Mouse (Mus musculus) midbrain, embryonic 15.5 days (tissue): Measurements from ENCODE around the gene Iba57. TPM values are rescaled to one million over a fixed set of nuclear protein-coding genes. Genes with fewer than 3 reads are reported as not detected.
A peak's percentile ranks its signal among the peaks of the same experiment; 100 is the strongest.
"Not testable (repeated sequence)": the region's sequence is repeated elsewhere in the genome, so short reads cannot be mapped to it uniquely, and the experiment has no call there.

Source experiments
- ATAC-seq: fragments of 200-750 bp; cut with Nextera tagmentation; replicated peaks from 2 replicates; pipeline ENCODE4 v1.8.0; 2017; ENCODE audit warnings: moderate TSS enrichment
- H3K27ac ChIP-seq: fragments of 300-500 bp; sonication (generic); 2 replicates; pipeline ENCODE4 v1.5.1; 2015; ENCODE audit warnings: mild to moderate bottlenecking, inconsistent platforms
- H3K27me3 ChIP-seq: fragments of 300-500 bp; sonication (generic); replicated peaks from 2 replicates; pipeline ENCODE4 v1.6.1; 2015; ENCODE audit warnings: inconsistent platforms
- H3K36me3 ChIP-seq: fragments of 300-500 bp; sonication (generic); replicated peaks from 2 replicates; pipeline ENCODE4 v1.6.1; 2015; ENCODE audit warnings: inconsistent platforms
- H3K4me1 ChIP-seq: fragments of 300-500 bp; sonication (generic); 2 replicates; pipeline ENCODE4 v1.6.1; 2015; ENCODE audit warnings: inconsistent platforms
- H3K4me2 ChIP-seq: fragments of 300-500 bp; sonication (generic); 2 replicates; pipeline ENCODE4 v1.6.1; 2015; ENCODE audit warnings: inconsistent platforms, mild to moderate bottlenecking, moderate library complexity
- H3K4me3 ChIP-seq: fragments of 300-500 bp; sonication (generic); 2 replicates; pipeline ENCODE4 v1.5.1; 2015; ENCODE audit warnings: mild to moderate bottlenecking, inconsistent platforms
- H3K9ac ChIP-seq: fragments of 300-500 bp; sonication (generic); 2 replicates; pipeline ENCODE4 v1.6.1; 2015; ENCODE audit warnings: mild to moderate bottlenecking, inconsistent platforms
- H3K9me3 ChIP-seq: fragments of 300-500 bp; sonication (generic); 2 replicates; pipeline ENCODE4 v1.6.1; 2016; ENCODE audit warnings: inconsistent platforms
- WGBS: fragments of 180-500 bp; shearing (Covaris S2); methylation state at CpG from one replicate; pipeline ENCODE4 v1.1.7; 2015; ENCODE audit warnings: mixed read lengths; 5-methylcytosine and 5-hydroxymethylcytosine counted together
- polyA plus RNA-seq: library from polyadenylated mRNA; unstranded; fragments of >200 nt; fragmentation: Nextera tagmentation; extraction: Ambion mirVana; gene quantifications from 2 replicates; pipeline ENCODE4 v1.2.1, GENCODE M21; 2015

The Iba57 gene
- polyA plus RNA-seq: 7.2 and 8.7 TPM in 2 replicates

DNA sequence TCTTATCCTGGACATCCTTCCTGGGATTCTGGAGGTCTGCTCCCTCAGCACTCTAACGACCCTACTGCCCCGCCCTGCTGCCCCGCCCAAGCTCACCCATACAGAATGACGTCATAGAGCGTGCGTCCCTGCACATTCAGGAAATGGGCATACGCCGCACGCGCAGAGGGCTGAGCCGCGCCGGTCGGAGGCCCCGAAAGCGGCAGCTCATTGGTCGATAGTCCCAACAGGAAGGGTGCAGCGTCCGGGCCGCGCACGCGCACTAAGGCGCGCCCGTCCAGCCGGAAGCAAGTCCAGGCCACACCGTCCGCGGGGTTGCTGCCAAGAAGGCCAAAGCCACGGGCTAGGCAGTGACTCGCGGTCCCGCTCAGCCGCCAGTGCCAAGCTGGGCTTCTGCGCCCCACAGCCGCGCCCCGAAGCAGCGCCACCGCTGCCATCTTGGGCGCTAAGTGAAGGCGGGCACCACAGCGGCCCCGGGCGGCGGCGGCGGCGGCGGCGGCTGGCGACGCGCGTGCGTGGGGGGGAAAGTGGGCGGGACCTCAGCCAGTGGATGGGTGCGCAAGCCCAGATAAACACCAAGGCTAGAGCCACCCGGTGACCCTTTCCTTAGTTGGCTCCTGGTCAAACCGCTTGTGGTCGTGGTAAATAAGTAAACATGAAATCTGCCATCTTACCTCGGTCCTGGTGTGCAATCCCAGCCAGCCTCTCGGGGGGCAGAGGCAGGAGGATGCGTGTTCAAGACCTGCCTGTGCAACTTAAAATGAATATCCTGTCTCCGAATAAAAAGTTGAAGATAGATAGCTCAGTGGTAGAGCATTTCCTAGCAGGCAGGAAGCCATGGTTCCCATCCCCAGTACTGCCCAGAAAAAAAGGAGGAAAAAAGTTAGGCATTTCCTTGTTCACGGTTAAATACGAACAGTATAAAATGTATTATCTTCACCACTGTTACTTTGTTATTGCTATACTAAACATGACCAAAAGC is at the start of gene Iba57:
Gene Iba57, minus strand, starts transcription at position 485 of the 982 bp plus-strand sequence.
- H3K9ac ChIP-seq: peak within 1 kb of the TSS; percentile 95
- no peaks in the 10 kb centered on the region for H3K9me3 ChIP-seq
- peak; percentile 99 for ATAC-seq
- peaks cover 19% of the 10 kb centered on the region for H3K4me1 ChIP-seq
- peak within 1 kb of the TSS; percentile 75 for H3K4me2 ChIP-seq
- peak within 1 kb of the TSS; percentile 100 for H3K27ac ChIP-seq
- 3% methylated on average over 68 of the region's 68 CpGs for WGBS
- H3K36me3 ChIP-seq: 0 out of 2 replicates have a peak, but pooled peaks cover 1% of the 10 kb centered on the region
- H3K4me3 ChIP-seq: peak within 1 kb of the TSS; percentile 94
- no peaks in the 10 kb centered on the region for H3K27me3 ChIP-seq

DNA sequence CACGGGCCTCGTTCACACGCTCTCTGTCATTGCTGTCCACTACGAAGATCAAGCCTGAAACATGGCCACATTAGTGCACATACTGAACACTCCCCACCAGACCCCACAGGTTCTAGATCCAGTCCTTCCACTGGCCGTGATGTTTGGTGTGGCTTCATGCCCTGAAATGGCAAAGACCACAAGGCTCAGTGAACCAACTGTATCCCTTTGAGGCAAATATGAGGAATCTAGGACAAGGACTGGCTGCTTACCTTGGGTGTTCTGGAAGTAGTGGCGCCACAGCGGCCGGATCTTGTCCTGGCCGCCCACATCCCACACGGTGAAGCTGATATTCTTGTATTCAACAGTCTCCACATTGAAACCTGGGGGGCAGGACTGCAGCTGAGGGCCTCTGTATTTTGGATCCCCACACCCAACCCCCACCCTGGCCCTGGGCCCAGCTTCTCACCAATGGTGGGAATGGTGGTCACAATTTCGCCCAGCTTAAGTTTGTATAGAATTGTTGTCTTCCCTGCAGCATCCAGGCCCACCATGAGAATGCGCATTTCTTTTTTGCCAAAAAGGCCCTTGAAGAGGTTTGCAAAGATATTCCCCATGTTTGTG is 49.5 kb upstream of the Iba57 start:
- Histone ChIP-seq H3K4me1 (peaks cover 11% of the 10 kb centered on the region), H3K27me3 (no peaks in the 10 kb centered on the region), H3K36me3 (peaks cover 15% of the 10 kb centered on the region; the same call in 1 of the 2 replicates), H3K9ac (no peak overlapping the region), H3K27ac (no peak overlapping the region), H3K4me3 (no peak overlapping the region), H3K9me3 (no peaks in the 10 kb centered on the region), H3K4me2 (no peak overlapping the region)
- 92% methylated on average over 12 of the region's 12 CpGs for WGBS
- ATAC-seq: no peak

DNA sequence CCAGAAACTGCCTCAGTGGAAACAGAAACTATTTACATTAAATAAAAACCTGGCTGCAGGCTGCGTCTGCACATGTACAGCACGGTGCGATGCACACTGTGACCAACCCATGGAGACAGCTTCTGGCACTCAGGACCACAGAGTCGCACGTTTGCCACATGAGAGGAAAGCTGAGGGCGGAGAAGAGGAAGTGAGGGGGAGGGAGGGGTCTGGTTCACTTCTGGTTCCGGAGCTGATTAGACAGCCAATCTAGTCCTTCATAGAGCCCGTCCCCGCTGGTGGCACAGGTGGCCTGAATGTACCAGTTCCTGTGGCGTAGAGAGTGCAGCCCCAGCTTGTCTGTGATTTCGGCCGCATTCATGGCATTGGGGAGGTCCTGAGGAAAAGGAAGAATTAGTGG is 48.8 kb upstream of the Iba57 start:
- H3K4me3 ChIP-seq, ATAC-seq, H3K9ac ChIP-seq, H3K27ac ChIP-seq, H3K4me2 ChIP-seq, H3K27me3 ChIP-seq, H3K9me3 ChIP-seq: not testable (repeated sequence)
- Histone ChIP-seq H3K4me1 (peaks cover 18% of the 10 kb centered on the region), H3K36me3 (peaks cover 15% of the 10 kb centered on the region; the same call in 1 of the 2 replicates)
- WGBS: 87% methylated on average over 12 of the region's 12 CpGs

DNA sequence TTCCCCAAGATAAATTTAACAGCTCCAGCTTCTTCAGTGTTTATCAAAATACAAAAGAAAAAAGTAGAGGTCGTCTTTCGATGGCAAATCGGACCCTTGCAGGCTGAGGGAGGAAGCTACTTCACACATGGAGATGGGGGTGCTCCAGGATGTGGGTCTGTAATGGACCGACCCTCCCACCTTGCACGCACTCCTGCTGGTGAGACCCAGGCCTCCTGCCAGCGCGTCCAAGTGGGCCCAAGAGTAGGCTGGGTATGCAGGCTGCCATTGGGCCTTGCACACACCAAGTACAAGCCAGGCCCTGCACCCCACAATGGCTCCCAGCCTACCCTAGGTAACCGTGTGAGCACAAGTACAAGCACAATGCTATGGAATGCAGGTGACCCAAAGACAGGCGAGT is 48.0 kb upstream of the Iba57 start:
- H3K27me3 ChIP-seq, H3K9me3 ChIP-seq, H3K27ac ChIP-seq, H3K4me2 ChIP-seq, ATAC-seq, H3K4me3 ChIP-seq, H3K9ac ChIP-seq: not testable (repeated sequence)
- H3K4me1 ChIP-seq: peaks cover 18% of the 10 kb centered on the region
- H3K36me3 ChIP-seq: peaks cover 17% of the 10 kb centered on the region; the same call in 1 of the 2 replicates
- WGBS: 94% methylated on average over 9 of the region's 9 CpGs

DNA sequence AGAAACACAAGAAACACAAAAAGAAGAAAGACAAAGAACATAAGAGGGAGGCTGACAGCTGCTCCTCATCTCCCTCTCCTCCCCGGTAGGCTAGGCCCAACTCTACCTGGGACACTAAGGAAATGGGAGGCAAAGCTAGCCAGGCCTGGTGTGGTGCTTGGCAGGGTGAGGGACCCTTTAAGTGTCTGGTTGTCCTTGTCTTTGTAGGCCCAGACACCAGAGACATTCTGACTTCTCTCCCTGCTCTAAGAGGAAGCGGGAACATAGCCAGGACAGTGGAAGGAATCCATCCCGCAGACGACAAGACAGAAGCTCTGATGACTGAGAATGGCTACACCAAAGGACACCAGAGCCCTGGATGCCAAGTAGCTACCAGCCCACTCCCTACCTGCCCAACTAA is 46.5 kb upstream of the Iba57 start:
- Histone ChIP-seq H3K4me3 (no peak overlapping the region), H3K4me1 (peaks cover 18% of the 10 kb centered on the region), H3K9ac (no peak overlapping the region), H3K27me3 (no peaks in the 10 kb centered on the region), H3K9me3 (no peaks in the 10 kb centered on the region), H3K27ac (no peak overlapping the region), H3K4me2 (no peak overlapping the region), H3K36me3 (peaks cover 19% of the 10 kb centered on the region; the same call in 1 of the 2 replicates)
- ATAC-seq: no peak
- 87% methylated on average over 4 of the region's 4 CpGs for WGBS

DNA sequence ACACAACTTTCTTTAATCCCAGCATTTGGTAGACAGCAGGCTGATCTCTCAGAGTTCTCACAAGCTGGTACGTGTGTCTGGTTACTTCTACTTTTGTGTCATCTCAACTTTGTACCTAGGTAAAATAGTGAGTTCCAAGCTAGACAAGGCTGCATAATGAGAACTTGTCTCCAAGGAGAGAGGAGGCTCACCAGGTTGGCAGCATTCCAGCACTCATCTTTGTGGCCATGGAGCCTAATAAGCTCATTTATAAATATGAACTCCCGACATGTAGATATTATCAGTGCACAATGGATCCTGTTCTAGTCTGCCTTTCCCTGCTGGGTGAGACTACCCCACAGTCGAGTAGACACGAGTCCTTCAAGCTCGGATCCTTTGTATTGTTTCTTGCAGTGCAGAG is 46.0 kb upstream of the Iba57 start:
- Histone ChIP-seq H3K27me3 (no peaks in the 10 kb centered on the region), H3K9me3 (no peaks in the 10 kb centered on the region), H3K4me1 (peaks cover 18% of the 10 kb centered on the region), H3K9ac (peak overlapping the region; percentile 75; the same call in 1 of the 2 replicates), H3K36me3 (peaks cover 19% of the 10 kb centered on the region; the same call in 1 of the 2 replicates), H3K4me3 (peak overlapping the region; percentile 86; the same call in 1 of the 2 replicates), H3K4me2 (peak overlapping the region; percentile 90), H3K27ac (no peak overlapping the region)
- no peak for ATAC-seq
- WGBS: 60% methylated on average over 5 of the region's 5 CpGs

DNA sequence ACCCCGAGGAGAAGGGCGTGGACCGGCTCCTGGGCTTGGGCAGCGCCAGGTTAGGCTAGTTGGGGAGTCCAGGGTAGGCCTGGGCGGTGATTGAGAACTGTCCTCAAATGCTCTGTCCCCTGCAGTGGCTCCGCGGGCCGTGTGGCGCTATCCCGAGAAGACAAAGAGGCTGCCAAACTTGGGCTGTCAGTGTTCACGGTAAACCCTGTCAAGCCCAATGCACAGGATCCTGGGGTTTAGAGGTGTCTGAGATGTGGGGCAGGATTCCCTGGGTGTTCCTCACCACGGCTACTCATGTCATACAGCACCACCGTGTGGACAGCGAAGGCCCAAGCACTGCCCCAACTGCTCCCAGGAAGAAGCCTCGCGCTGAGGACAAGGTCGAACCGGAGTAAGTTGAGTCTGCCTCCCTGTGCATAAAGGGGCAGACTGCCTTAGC is 45.5 kb upstream of the Iba57 start:
- Histone ChIP-seq H3K4me1 (peaks cover 18% of the 10 kb centered on the region), H3K36me3 (peaks cover 19% of the 10 kb centered on the region; the same call in 1 of the 2 replicates), H3K4me2 (peak overlapping the region; percentile 90), H3K9me3 (no peaks in the 10 kb centered on the region), H3K27ac (peak overlapping the region; percentile 86), H3K9ac (peak overlapping the region; percentile 75), H3K27me3 (no peaks in the 10 kb centered on the region), H3K4me3 (peak overlapping the region; percentile 86)
- 11% methylated on average over 18 of the region's 18 CpGs for WGBS
- ATAC-seq: peak; percentile 46

DNA sequence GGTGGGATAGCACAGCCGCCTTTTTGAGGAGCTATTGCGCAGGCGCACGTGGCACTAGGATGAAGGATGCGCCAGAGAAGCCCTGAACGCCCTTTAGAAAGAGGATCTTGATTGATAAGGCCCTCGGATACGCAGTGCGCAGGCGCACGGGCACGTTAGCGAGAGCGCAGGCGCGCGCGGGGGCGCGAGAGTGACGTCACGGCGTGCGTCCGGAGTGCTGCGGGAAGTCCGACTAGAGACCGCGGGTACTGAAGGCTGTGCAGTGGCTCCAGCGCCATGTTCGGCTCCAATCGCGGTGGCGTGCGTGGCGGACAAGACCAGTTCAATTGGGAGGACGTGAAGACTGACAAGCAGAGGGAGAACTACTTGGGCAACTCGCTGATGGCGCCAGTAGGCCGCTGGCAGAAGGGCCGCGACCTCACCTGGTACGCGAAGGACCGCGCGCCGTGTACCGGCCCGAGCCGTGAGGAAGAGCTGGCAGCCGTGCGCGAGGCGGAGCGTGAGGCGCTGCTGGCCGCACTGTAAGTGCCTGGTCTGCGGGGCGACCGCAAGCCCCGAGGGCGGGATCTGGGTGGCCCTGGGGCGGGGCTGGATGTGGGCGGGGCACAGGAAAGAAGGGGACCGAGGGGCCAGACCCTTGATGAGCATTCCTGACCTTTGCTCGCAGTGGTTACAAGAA is 44.8 kb upstream of the Iba57 start, which contains the start of gene 2310033P09Rik:
Gene 2310033P09Rik, plus strand, starts transcription at position 169 of the 679 bp plus-strand sequence.
- H3K4me3 ChIP-seq: peak within 1 kb of the TSS; percentile 86
- peak within 1 kb of the TSS; percentile 86 for H3K27ac ChIP-seq
- under 1% methylated on average over 60 of the region's 67 CpGs for WGBS
- peaks cover 19% of the 10 kb centered on the region; the same call in 1 of the 2 replicates for H3K36me3 ChIP-seq
- H3K9ac ChIP-seq: peak within 1 kb of the TSS; percentile 75
- peak; percentile 90 for ATAC-seq
- H3K27me3 ChIP-seq: no peaks in the 10 kb centered on the region
- H3K4me1 ChIP-seq: peaks cover 18% of the 10 kb centered on the region
- peak within 1 kb of the TSS; percentile 90 for H3K4me2 ChIP-seq
- no peaks in the 10 kb centered on the region for H3K9me3 ChIP-seq

DNA sequence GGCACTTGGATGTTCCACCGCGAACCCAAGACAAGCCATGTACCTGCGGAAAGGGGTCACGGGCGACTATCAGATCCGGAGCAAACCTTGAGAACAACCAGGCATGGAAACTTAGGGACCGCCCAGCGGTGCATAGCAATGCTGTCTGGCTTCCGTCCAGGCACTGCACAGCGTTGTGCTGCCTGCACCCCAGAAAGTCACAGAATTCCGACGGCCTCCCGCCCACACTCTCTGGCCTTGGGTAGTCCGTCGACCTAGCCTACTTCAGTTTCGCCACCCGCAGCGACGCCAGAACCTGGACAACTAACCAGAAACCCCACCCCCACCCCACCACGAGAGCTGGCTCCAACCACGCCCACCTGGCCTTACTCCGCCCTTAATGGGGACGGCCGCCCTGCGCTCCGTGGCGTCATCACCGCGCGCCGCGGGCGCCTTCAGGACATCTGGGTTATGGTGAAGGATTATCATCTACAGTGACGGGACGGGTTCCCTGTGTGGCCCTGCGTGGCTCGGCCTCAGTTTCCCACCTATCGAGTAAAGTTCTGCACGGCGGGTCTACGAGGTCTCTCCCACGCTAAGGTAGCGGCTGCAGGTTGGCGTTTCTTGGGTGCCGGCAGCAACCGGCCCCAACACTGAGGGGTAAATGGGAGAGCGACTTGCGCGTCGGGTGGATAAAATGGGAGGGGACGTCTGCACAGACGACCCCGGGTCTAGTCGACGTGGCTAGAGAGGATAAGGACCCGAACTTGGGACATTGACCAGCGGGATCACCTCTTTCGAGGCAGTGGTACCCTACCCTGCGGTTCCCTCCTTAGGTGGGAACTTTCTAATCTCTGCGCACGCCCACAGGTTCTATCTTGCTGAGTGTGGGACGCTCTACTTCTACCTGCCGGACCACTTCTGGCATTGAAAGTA is 38.8 kb upstream of the Iba57 start, which contains the start of gene Mrpl55:
Gene Mrpl55, plus strand, starts transcription at position 406 of the 915 bp plus-strand sequence.
- Histone ChIP-seq H3K27ac (peak within 1 kb of the TSS; percentile 68), H3K4me3 (peak within 1 kb of the TSS; percentile 70), H3K4me1 (peaks cover 17% of the 10 kb centered on the region), H3K9me3 (no peaks in the 10 kb centered on the region), H3K27me3 (no peaks in the 10 kb centered on the region), H3K9ac (peak within 1 kb of the TSS; percentile 72), H3K36me3 (peaks cover 3% of the 10 kb centered on the region; the same call in 1 of the 2 replicates), H3K4me2 (peak within 1 kb of the TSS; percentile 90)
- peak; percentile 92 for ATAC-seq
- WGBS: under 1% methylated on average over 63 of the region's 63 CpGs

DNA sequence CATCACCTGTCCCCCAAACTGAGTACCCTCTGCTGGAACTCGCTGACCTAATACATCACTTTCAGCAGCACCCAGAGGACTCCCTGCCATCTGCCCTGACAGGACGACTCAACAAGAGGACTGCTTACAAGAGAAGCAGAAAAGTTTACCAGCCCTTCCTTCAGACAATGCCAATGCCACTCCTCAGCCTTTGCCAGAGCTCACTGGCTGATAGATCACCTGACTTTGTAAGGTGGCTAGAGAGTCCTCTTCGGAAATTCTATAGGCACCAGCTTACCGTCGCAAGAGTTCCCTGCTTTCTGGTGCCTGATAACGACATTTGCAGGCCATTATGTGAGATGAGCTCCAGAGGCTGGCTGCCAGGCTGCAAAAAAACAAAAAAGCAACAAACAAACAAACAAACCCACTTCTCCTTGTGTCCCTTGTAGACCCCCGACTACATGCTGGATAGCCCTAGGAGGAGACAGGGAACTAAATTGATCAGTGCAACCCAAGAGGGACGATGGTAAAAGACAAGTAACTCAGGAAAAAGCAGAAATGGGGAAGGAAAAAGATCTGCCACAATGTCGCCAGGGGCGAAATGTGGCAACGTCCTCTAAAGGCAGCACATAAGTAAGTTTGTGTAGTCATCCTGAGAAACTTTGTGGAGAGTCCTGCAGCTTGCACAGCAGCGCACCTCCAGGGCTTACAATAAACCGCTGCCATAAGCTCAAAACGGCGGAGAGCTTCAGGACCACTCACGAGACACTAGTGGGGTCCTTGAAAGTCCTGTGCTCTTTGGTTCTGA is 37.9 kb upstream of the Iba57 start:
- peaks cover 16% of the 10 kb centered on the region for H3K4me1 ChIP-seq
- peak; percentile 2; the same call in 1 of the 2 replicates for ATAC-seq
- 38% methylated on average over 16 of the region's 16 CpGs for WGBS
- H3K4me3 ChIP-seq: peak overlapping the region; percentile 70
- H3K9ac ChIP-seq: peak overlapping the region; percentile 72; the same call in 1 of the 2 replicates
- H3K9me3 ChIP-seq: no peaks in the 10 kb centered on the region
- peak overlapping the region; percentile 68 for H3K27ac ChIP-seq
- no peaks in the 10 kb centered on the region; the same call in 1 of the 2 replicates for H3K36me3 ChIP-seq
- H3K27me3 ChIP-seq: no peaks in the 10 kb centered on the region
- H3K4me2 ChIP-seq: peak overlapping the region; percentile 90
